Mouse (Mus musculus) urinary bladder, postnatal 36 days (tissue): ENCODE measurements around the gene Pdzph1.

ENCODE experiments used
- DNase-seq, 2 experiments: peaks; one replicate each; pipeline ENCODE4 v3.0.0; 2022; ENCODE audit warnings: low spot score in 2 of 2, mixed read lengths in 1 of 2

Gene Pdzph1

GRCm38 (mm10) chr17:58991275-58991674, at the start of gene Pdzph1:
Pdzph1 (minus strand) TSS chr17:58991375.
- DNase-seq: no peak

- no peak for DNase-seq
These were observed 48.6 kb upstream of the Pdzph1 start for GRCm38 (mm10) chr17:59039754-59040153.

GRCm38 (mm10) chr17:59033445-59033844, 42.3 kb upstream of the Pdzph1 start:
- DNase-seq: no peak

GRCm38 (mm10) chr17:59026336-59026735, 35.2 kb upstream of the Pdzph1 start:
- no peak for DNase-seq

GRCm38 (mm10) chr17:59024502-59024901, 33.3 kb upstream of the Pdzph1 start:
- DNase-seq: no peak

GRCm38 (mm10) chr17:59023971-59024370, 32.8 kb upstream of the Pdzph1 start:
- DNase-seq: no peak

GRCm38 (mm10) chr17:59018666-59019065, 27.5 kb upstream of the Pdzph1 start:
- no peak for DNase-seq

- peak; percentile 62 to 76 for DNase-seq
These were observed 21.9 kb upstream of the Pdzph1 start, which contains the start of gene Nudt12 for GRCm38 (mm10) chr17:59013091-59013459. Nudt12 (minus strand) TSS chr17:59013372.

- peak in 1 of 2 experiments; percentile 4 for DNase-seq
These were observed 21.4 kb upstream of the Pdzph1 start for GRCm38 (mm10) chr17:59012421-59013090.

- no peak for DNase-seq
These were observed 20.6 kb upstream of the Pdzph1 start for GRCm38 (mm10) chr17:59011546-59012307.

- no peak for DNase-seq
These were observed 17.9 kb downstream of the Pdzph1 start for GRCm38 (mm10) chr17:58973237-58973636.

GRCm38 (mm10) chr17:58959905-58960304, 31.3 kb downstream of the Pdzph1 start:
- peak; percentile 1 to 29 for DNase-seq

- DNase-seq: no peak
These were observed 34.1 kb downstream of the Pdzph1 start for GRCm38 (mm10) chr17:58957055-58957454.

GRCm38 (mm10) chr17:58943015-58943822, 48.0 kb downstream of the Pdzph1 start:
- no peak for DNase-seq

- no peak for DNase-seq
These were observed 52.6 kb downstream of the Pdzph1 start for GRCm38 (mm10) chr17:58938598-58938997.

- no peak for DNase-seq
These were observed 53.6 kb downstream of the Pdzph1 start for GRCm38 (mm10) chr17:58937533-58937932.

- no peak for DNase-seq
These were observed 58.2 kb downstream of the Pdzph1 start for GRCm38 (mm10) chr17:58932983-58933280.

- no peak for DNase-seq
These were observed 58.7 kb downstream of the Pdzph1 start for GRCm38 (mm10) chr17:58932279-58932982.

GRCm38 (mm10) chr17:58924754-58925546, 66.2 kb downstream of the Pdzph1 start:
- no peak for DNase-seq

- DNase-seq: no peak
These were observed 67.2 kb downstream of the Pdzph1 start for GRCm38 (mm10) chr17:58923901-58924476.
